Mouse (Mus musculus) thymus, postnatal 0 days (tissue): ENCODE measurements around the gene Mmp3. TPM values are rescaled to one million over a fixed set of nuclear protein-coding genes. Genes with fewer than 3 reads are reported as not detected.
"Not testable (repeated sequence)": the region's sequence is repeated elsewhere in the genome, so short reads cannot be mapped to it uniquely, and the experiment has no call there.

Source experiments
- DNase-seq: peaks from one replicate; pipeline ENCODE4 v3.0.0-alpha.2; 2015; ENCODE audit warnings: low spot score
- polyA plus RNA-seq: library from polyadenylated mRNA; unstranded; fragments of >200 nt; fragmentation: Nextera tagmentation; extraction: Ambion mirVana; gene quantifications from 2 replicates; pipeline ENCODE4 v1.2.1, GENCODE M21; 2015

Mmp3 gene
- polyA plus RNA-seq = 0.18 and 0.26 TPM in 2 replicates

DNA sequence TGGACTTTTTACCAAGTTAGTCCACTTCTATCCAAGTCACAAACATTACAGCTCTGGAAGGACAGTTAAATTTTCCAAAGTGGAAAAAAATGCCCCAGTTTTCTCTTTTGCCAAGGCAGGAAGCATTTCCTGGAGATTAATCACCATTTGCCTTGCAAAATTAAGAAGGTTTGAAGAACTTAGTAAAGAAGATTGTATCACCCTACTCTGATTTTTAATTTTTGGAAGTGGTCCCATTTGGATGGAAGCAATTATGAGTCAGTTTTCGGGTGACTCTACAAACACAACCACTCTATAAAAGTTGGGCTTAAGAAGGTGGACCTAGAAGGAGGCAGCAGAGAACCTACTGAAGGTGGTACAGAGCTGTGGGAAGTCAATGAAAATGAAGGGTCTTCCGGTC is at the start of gene Mmp3:
Gene Mmp3 (plus strand): TSS at position 301 of the 400 bp plus-strand sequence.
- no peak for DNase-seq

DNA sequence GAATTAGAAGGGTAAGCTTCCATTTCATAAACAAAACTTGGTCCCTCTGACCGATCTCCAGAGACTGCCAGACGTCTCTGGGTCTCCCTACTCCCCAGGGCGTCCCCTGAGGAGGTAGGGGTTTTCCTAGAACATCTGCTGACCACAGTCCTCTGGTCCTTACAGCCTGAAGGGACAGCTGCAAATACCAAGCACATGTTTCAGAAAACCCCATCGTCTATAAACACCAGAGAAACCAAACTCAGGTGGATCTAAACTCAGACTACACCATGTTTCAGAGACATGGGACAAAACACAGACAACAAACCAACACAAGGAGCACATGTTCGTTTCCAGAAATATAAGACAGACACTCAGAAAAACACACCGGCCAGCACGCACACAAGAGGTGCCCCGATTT is 49.1 kb upstream of the Mmp3 start:
- not testable (repeated sequence) for DNase-seq

DNA sequence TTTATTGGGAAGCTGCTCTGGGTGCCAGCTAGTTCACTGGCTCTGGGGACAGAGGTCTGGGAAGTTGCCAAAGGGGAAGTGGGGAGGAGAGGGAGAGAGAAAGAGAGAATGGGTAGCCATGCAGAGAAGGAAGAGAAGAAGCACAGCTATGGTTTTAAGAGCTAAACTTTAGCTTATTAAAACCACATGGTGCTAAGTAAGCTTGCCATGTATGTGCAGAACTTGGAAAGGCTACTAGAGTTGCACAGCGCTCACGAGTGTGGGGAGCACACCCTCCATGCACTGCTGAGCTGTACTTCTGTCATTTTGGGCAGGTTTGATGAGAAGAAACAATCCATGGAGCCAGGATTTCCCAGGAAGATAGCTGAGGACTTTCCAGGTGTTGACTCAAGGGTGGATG is 7.7 kb downstream of the Mmp3 start:
- no peak for DNase-seq

DNA sequence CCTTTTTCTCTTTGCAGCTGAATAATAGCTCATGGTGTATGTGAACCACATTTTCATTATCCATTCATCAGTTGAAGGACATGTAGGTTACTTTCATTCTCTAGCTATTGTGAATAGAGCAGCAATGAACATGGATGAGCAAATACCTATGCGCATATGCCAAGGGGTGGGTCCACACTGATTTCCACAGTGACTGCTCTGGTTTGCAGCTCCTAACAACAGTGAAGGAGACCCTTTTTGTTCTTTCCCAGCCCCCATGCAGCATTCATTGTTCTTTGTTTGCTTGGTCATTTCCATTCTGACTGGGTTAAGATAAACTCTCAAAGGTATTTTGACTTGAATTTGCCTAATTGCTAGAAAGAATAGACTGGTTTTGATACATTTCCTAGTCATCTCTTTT is 24.6 kb downstream of the Mmp3 start:
- DNase-seq = no peak

DNA sequence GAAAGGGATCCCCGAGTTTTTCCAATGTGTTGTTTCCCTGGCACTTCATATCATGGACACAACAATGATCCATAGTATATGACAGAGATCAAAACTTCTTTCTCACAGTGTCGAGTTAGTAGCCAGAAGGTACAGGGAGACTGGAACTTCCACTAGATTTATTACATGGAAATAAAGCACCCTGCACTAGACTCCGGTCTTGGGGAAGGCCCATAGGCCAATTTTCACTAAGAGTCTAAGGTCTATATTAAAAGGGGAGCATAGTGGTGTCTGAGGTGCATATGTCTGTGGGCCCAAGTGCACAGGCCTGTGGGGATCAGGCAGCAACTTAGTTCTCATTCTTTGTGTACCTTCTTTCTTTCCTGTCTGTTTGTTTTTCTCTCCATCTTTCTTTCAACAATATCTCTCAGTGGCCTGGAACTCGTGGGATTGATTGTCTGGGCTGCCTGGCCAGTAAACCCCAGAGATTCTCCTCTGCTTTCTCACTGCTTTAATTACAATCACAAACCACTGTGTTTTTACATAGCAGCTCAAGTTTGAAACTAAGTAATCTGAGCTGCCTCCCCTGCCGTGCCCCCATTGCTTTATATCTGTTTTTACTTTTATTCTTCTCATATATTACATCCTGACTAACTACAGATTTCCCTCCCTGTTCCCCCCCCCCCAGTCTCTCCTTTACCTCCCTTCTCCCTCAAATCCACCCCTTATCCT is 38.2 kb downstream of the Mmp3 start:
- no peak for DNase-seq

DNA sequence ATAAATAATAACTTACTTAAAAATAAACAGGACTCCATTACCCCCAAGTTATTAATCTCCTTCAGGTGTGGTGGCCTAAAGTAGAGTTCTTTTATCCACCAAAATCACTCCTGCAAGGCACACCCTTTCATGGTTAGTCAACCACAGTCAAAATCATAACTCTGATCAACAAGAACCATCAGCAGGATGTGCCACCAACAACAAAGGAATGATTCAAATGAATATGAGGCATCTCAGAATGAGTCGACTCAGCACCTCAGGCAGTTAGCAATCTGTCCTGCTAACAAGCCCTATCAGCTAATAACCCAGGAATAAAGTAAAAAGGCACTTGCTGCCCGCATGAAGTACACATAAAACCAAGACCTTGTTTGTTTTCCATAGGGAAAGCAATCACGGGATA is 55.5 kb downstream of the Mmp3 start:
- no peak for DNase-seq

DNA sequence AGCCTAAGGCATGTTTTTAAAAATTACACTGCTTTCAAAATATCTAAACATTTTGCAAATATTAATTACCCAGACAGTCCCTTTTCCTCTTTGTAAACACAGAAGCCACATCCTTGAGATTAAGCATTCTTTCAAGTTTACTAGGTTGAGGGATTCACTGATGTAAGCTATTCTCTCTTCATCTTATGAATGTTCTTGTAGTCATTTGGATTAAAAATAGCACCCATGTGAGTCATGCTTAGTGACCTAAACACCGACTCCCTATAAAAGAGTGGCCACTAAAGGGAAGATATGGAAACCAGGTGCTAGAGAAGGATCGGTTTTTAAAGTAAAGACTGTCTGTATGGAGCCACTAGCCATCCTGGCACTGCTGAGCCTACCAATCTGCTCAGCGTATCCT is 56.4 kb downstream of the Mmp3 start, which contains the start of gene Mmp10:
Gene Mmp10 (plus strand): TSS at position 302 of the 400 bp plus-strand sequence.
- DNase-seq = no peak

Other genes with a start within 250 kb of the Mmp3 start
- gene Mmp13, start 173.3 kb upstream of the Mmp3 start, polyA plus RNA-seq = 0.42 and 0.72 TPM in 2 replicates
- gene Mmp12, start 101.4 kb upstream of the Mmp3 start, polyA plus RNA-seq = 1.0 TPM in 2 replicates
- not detected in 2 replicates for gene Mmp1b, start 57.8 kb upstream of the Mmp3 start, polyA plus RNA-seq
- 0.13 TPM in 1 of 2 replicates, not detected in the other for gene Mmp10, start 56.5 kb downstream of the Mmp3 start, polyA plus RNA-seq
- 0.31 and 0.55 TPM in 2 replicates for gene Mmp8, start 112.6 kb downstream of the Mmp3 start, polyA plus RNA-seq
- gene Mmp27, start 125.6 kb downstream of the Mmp3 start, polyA plus RNA-seq = 0.21 and 0.34 TPM in 2 replicates
- 0.08 TPM in 2 replicates for gene Mmp20, start 182.4 kb downstream of the Mmp3 start, polyA plus RNA-seq
- 0.38 and 0.90 TPM in 2 replicates for gene Mmp7, start 246.3 kb downstream of the Mmp3 start, polyA plus RNA-seq